Mouse (Mus musculus): ENCODE measurements around the gene Tmem234. TPM values are rescaled to one million over a fixed set of nuclear protein-coding genes. Genes with fewer than 3 reads are reported as not detected.
"Not testable (repeated sequence)": the region's sequence is repeated elsewhere in the genome, so short reads cannot be mapped to it uniquely, and the experiment has no call there.

The Tmem234 gene
- 188 and 192 TPM in 2 replicates for polyA plus RNA-seq (2014; fragmentation: Nextera tagmentation; extraction: Ambion mirVana)

DNA sequence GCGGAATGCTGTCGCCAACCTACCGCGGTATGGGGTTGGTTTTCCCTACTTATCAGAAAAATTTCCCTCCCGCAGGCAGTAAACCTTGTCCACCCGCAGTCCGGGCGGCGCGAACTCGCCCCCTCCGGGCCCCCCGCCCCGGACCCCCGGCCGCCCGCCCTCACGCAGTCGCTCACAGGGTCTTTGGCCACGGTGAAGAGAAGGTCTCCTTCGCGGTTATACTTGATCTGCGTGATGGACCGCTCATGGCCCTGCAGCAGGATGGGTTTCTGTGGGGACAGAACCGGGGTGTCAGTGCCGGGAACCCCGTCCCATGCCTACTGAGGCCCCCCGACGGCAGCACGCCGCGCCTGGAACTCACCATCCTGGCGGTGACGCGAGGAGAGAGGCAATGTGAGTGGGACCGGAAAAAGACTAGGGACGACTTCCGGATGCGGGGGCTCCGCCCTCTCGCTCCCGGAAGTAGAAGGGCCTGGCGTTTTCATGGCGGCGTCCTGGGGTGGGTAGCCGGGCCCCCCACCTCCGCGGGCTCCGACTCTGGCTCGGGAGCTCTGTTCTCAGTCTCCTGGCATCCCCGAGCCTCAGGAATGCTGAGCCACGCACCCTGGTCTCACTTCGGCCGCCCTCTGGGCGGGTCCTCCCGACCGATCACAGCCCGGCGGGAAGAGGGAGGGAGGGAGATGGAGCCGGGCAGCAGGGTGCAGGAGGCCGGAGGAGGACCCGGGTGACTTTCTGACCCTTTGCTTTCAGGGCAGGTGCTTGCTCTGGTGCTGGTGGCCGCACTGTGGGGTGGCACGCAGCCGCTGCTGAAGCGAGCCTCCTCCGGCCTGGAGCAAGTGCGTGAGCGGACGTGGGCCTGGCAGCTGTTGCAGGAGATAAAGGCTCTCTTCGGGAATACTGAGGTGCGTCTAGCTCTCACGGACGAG lies at the start of gene Tmem234, which contains the start of gene Eif3i:
Gene Tmem234, plus strand, starts transcription at position 436 of the 926 bp plus-strand sequence.
Gene Eif3i, minus strand, starts transcription at position 416 of the 926 bp plus-strand sequence.
- Histone ChIP-seq H3K4me3 (ENCODE audit: low read depth, low read length) (peak within 1 kb of the TSS; percentile 98), H3K4me1 (replicated peaks; ENCODE audit: control insufficient read depth, insufficient read depth, low read length) (peaks cover 3% of the 10 kb centered on the region; the same call in 1 of the 2 replicates), H3K27me3 (ENCODE audit: control insufficient read depth, insufficient read depth, low read length) (no peaks in the 10 kb centered on the region), H3K4me2 (ENCODE audit: low read depth, low read length, severe bottlenecking) (peak within 1 kb of the TSS; percentile 81), H3K36me3 (ENCODE audit: control insufficient read depth, insufficient read depth, low read length) (no peaks in the 10 kb centered on the region; the same call in 1 of the 2 replicates), H3K27ac (ENCODE audit: low read depth, low read length) (no peak within 1 kb of the TSS), H3K9ac (ENCODE audit: low read length) (peak within 1 kb of the TSS; percentile 90), H3K9me3 (ENCODE audit: control insufficient read depth, low read length) (no peaks in the 10 kb centered on the region)
- WGBS: under 1% methylated on average over 74 of the region's 74 CpGs
- DNase-seq (ENCODE audit: low spot score) (peak; percentile 89), ATAC-seq (replicated peaks; ENCODE audit: low FRiP score) (peak; percentile 87)

DNA sequence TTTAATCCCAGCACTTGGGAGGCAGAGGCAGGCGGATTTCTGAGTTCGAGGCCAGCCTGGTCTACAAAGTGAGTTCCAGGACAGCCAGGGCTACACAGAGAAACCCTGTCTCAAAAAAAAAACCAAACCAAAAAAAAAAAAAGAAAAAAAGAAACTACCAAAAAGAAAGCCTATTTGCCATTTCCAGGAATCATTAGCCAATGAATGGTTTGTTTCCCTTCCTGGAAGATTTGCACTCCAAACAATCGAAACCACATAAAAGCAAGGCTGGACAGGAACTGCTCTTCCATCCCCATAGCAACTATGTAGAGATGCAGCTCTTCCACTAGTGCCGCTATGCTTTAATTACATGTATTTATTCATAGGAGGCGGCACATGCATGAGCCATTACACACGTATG lies 46.0 kb upstream of the Tmem234 start:
- not testable (repeated sequence) for H3K4me1 ChIP-seq (replicated peaks; ENCODE audit: control insufficient read depth, insufficient read depth, low read length); DNase-seq (ENCODE audit: low spot score); H3K9me3 ChIP-seq (ENCODE audit: control insufficient read depth, low read length); H3K4me2 ChIP-seq (ENCODE audit: low read depth, low read length, severe bottlenecking); ATAC-seq (replicated peaks; ENCODE audit: low FRiP score); H3K4me3 ChIP-seq (ENCODE audit: low read depth, low read length); H3K27ac ChIP-seq (ENCODE audit: low read depth, low read length); H3K9ac ChIP-seq (ENCODE audit: low read length); H3K36me3 ChIP-seq (ENCODE audit: control insufficient read depth, insufficient read depth, low read length); H3K27me3 ChIP-seq (ENCODE audit: control insufficient read depth, insufficient read depth, low read length)
- 88% methylated on average over 5 of the region's 6 CpGs for WGBS

DNA sequence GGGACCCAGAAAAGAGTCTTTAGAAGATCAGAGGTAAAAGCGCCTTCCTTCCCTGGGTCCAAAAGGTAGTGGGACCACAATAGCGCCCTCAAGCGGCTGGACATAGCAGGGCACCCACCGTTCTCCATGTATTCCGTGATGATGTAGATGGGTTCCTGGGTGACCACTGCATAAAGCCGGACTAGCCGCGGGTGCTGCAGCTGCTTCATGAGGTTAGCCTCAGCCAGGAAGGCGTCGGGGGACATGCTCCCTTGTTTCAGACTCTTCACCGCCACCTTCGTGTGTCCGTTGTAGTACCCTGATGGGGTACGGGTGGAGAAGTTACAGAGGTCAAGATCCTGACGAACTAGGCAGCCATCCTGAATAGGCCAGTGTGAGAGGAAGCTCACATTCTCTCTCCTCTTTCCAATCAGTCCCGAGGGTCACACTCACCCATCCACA lies 45.0 kb upstream of the Tmem234 start:
- WGBS: 4% methylated on average over 16 of the region's 16 CpGs
- no peaks in the 10 kb centered on the region for H3K9me3 ChIP-seq (ENCODE audit: control insufficient read depth, low read length)
- peak overlapping the region; percentile 46 for H3K4me3 ChIP-seq (ENCODE audit: low read depth, low read length)
- ATAC-seq (replicated peaks; ENCODE audit: low FRiP score): peak; percentile 44
- H3K27ac ChIP-seq (ENCODE audit: low read depth, low read length): no peak overlapping the region
- peak overlapping the region; percentile 82 for H3K4me2 ChIP-seq (ENCODE audit: low read depth, low read length, severe bottlenecking)
- H3K36me3 ChIP-seq (ENCODE audit: control insufficient read depth, insufficient read depth, low read length): no peaks in the 10 kb centered on the region
- peak overlapping the region; percentile 66 for H3K9ac ChIP-seq (ENCODE audit: low read length)
- DNase-seq (ENCODE audit: low spot score): peak; percentile 82
- peaks cover 9% of the 10 kb centered on the region; the same call in 1 of the 2 replicates for H3K4me1 ChIP-seq (replicated peaks; ENCODE audit: control insufficient read depth, insufficient read depth, low read length)
- no peaks in the 10 kb centered on the region for H3K27me3 ChIP-seq (ENCODE audit: control insufficient read depth, insufficient read depth, low read length)

DNA sequence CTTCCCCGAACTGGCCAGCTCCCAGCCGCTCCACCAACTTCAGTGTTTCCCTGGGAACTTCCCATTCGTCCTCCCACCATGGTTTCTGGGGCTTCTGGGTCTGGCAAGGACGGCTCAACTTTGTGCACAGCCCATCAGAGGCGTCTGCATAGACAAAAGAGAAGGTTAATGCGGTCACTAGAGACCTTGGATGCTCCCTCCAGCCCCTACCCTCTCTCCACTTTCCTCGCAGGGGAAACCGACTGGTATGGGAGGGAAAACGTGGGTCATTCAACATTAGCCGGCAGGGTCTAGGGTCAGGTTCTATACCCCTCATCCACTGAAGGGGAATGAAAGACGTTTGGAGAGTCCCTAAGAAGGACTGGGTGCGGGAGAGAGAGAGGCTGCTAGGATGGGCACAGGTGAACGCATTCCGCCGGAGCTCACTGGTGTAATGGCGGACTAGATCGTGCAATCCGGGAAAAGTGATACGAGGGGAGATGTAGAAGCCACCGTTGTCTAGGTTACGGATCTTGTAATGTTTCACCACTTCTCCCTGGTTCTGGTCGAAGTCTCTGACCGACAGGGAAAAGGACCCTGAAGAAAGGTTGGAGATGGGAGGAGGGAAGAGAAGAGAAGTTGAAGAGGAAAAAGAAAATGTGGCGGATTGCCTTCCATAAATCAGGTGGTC lies 44.5 kb upstream of the Tmem234 start:
- Histone ChIP-seq H3K4me3 (ENCODE audit: low read depth, low read length) (peak overlapping the region; percentile 46), H3K36me3 (ENCODE audit: control insufficient read depth, insufficient read depth, low read length) (no peaks in the 10 kb centered on the region), H3K4me2 (ENCODE audit: low read depth, low read length, severe bottlenecking) (peak overlapping the region; percentile 82), H3K27ac (ENCODE audit: low read depth, low read length) (no peak overlapping the region), H3K27me3 (ENCODE audit: control insufficient read depth, insufficient read depth, low read length) (no peaks in the 10 kb centered on the region), H3K4me1 (replicated peaks; ENCODE audit: control insufficient read depth, insufficient read depth, low read length) (peaks cover 9% of the 10 kb centered on the region; the same call in 1 of the 2 replicates), H3K9me3 (ENCODE audit: control insufficient read depth, low read length) (no peaks in the 10 kb centered on the region), H3K9ac (ENCODE audit: low read length) (peak overlapping the region; percentile 66)
- 0% methylated on average over 24 of the region's 24 CpGs for WGBS
- DNase-seq (ENCODE audit: low spot score): no peak
- peak; percentile 60 for ATAC-seq (replicated peaks; ENCODE audit: low FRiP score)

DNA sequence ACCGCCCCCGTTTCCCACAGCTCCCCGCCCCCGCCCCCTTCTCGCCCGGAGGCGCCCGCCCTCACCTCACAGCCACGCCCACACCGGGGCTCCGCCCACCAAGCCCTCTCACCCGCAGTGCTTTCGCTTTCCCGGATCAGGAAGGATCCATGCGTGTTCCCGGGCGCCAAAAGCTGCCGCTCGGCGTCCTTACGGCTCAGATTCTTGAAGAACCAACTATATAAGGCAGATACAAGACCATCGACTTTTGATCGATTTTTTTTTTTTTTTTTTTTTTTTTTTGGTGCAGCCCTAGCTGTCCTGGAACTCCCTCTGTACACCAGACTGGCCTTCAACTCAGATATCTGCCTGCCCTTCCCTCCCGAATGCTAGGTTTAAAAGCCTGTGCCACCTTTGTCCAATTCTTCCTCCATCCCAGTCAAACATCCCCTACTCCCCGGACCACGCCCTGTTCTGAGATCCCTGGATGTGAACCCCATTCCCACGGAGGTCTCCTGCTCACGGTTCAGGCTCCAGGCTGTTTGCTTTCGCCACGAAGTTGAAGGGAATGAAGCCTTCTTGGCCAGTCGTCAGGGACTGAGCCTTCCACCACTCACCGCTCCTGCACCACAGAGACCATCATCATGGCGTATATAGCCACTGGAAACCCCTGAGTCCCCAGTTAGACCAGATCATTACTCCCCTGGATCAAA lies 43.8 kb upstream of the Tmem234 start:
- Histone ChIP-seq H3K4me1 (replicated peaks; ENCODE audit: control insufficient read depth, insufficient read depth, low read length) (peaks cover 9% of the 10 kb centered on the region; the same call in 1 of the 2 replicates), H3K4me3 (ENCODE audit: low read depth, low read length) (peak overlapping the region; percentile 46), H3K36me3 (ENCODE audit: control insufficient read depth, insufficient read depth, low read length) (no peaks in the 10 kb centered on the region), H3K4me2 (ENCODE audit: low read depth, low read length, severe bottlenecking) (peak overlapping the region; percentile 82), H3K9me3 (ENCODE audit: control insufficient read depth, low read length) (no peaks in the 10 kb centered on the region), H3K27me3 (ENCODE audit: control insufficient read depth, insufficient read depth, low read length) (no peaks in the 10 kb centered on the region), H3K9ac (ENCODE audit: low read length) (peak overlapping the region; percentile 66), H3K27ac (ENCODE audit: low read depth, low read length) (no peak overlapping the region)
- WGBS: 9% methylated on average over 32 of the region's 33 CpGs
- peak; percentile 65 for ATAC-seq (replicated peaks; ENCODE audit: low FRiP score)
- peak; percentile 97 for DNase-seq (ENCODE audit: low spot score)

DNA sequence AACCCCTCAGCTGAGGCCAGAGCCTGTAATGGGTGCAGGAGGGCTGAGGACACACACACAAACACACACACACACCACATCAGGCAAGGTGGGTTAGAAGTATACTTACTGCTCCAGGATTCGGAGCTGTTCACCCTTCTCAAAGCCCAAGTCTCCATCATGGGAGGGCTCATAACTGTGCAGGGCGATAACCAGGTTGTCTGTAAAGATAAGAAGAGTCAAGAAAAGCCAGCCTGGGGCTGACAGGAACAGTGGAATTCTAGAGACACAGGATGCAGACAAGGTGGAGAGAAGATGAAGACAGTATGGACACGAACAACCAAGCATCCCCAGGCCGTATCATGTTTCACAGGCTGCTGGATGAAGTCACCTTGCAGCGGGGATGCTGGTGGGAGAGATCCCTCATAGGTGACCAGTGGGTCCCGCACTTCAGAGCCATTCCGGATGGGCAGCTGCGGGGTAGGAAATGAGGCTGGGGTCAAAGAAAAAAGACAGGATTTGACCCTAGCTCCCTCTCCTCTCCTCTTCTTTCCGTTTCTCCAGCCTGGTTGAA lies 43.1 kb upstream of the Tmem234 start:
- Histone ChIP-seq H3K9me3 (ENCODE audit: control insufficient read depth, low read length) (no peaks in the 10 kb centered on the region), H3K4me1 (replicated peaks; ENCODE audit: control insufficient read depth, insufficient read depth, low read length) (peaks cover 9% of the 10 kb centered on the region; the same call in 1 of the 2 replicates), H3K27ac (ENCODE audit: low read depth, low read length) (no peak overlapping the region), H3K9ac (ENCODE audit: low read length) (no peak overlapping the region; the same call in 1 of the 2 replicates), H3K4me3 (ENCODE audit: low read depth, low read length) (peak overlapping the region; percentile 46; the same call in 1 of the 2 replicates), H3K27me3 (ENCODE audit: control insufficient read depth, insufficient read depth, low read length) (no peaks in the 10 kb centered on the region), H3K4me2 (ENCODE audit: low read depth, low read length, severe bottlenecking) (no peak overlapping the region), H3K36me3 (ENCODE audit: control insufficient read depth, insufficient read depth, low read length) (no peaks in the 10 kb centered on the region)
- WGBS: 81% methylated on average over 9 of the region's 9 CpGs
- ATAC-seq (replicated peaks; ENCODE audit: low FRiP score) (no peak), DNase-seq (ENCODE audit: low spot score) (no peak)

DNA sequence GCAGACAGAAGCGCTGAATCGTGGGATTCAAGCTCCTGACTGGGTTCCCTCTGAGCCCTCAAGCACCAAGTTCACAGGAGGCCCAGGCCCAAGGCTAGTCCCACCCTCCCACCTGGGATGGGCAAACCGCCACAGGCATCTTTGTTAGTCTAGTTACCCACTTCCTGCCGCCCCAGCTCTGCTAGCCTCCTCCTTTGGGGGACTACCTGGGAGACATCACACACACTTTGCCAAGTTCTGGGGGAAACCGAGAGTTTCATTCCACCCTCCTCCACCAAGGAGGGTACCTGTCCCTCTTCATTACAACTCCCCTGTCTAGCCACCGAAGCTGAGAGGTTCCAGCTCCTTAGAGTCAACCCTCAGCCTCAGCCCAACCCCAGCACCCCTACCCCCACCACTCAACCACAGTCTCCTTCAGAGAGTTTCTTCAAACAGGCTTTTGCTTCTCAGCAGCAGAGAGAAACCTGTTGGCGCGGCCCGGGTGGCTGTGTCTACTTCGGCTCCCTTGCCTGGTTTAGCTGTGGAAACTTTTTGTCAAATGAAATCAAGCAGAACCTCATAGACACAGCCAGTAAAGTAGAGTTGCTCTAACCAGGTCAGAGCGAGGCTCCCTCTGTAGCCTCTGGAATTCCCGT lies 42.0 kb upstream of the Tmem234 start:
- no peak overlapping the region for H3K4me3 ChIP-seq (ENCODE audit: low read depth, low read length)
- ATAC-seq (replicated peaks; ENCODE audit: low FRiP score): no peak
- H3K9me3 ChIP-seq (ENCODE audit: control insufficient read depth, low read length): no peaks in the 10 kb centered on the region
- peaks cover 9% of the 10 kb centered on the region; the same call in 1 of the 2 replicates for H3K4me1 ChIP-seq (replicated peaks; ENCODE audit: control insufficient read depth, insufficient read depth, low read length)
- H3K27ac ChIP-seq (ENCODE audit: low read depth, low read length): no peak overlapping the region
- no peaks in the 10 kb centered on the region for H3K36me3 ChIP-seq (ENCODE audit: control insufficient read depth, insufficient read depth, low read length)
- no peak overlapping the region for H3K9ac ChIP-seq (ENCODE audit: low read length)
- DNase-seq (ENCODE audit: low spot score): no peak
- no peaks in the 10 kb centered on the region for H3K27me3 ChIP-seq (ENCODE audit: control insufficient read depth, insufficient read depth, low read length)
- H3K4me2 ChIP-seq (ENCODE audit: low read depth, low read length, severe bottlenecking): no peak overlapping the region
- 84% methylated on average over 12 of the region's 12 CpGs for WGBS

Measured in forebrain, embryonic 11.5 days (tissue).